Mouse (Mus musculus): Measurements from ENCODE around the gene Sost. TPM values are rescaled to one million over a fixed set of nuclear protein-coding genes. Genes with fewer than 3 reads are reported as not detected.

The Sost gene
- polyA plus RNA-seq, 1 experiment: not detected

GRCm38 (mm10) chr11:101918609-101919008 lies 48.2 kb downstream of the Sost start:
- WGBS: 69% methylated on average over 3 of the region's 3 CpGs
- TF ChIP-seq POLR2A (IDR thresholded peaks at IDR 0.05; ENCODE audit: borderline replicate concordance, control insufficient read depth, low read depth, low read length): no peak
- TF ChIP-seq CTCF (IDR thresholded peaks at IDR 0.05; ENCODE audit: control insufficient read depth, insufficient read depth, low read length): no peak
- no peak overlapping the region for H3K4me3 ChIP-seq (replicated peaks; ENCODE audit: control insufficient read depth, low read depth, low read length)
- no peak overlapping the region for H3K27ac ChIP-seq (ENCODE audit: control insufficient read depth, insufficient read depth, low read depth, low read length, poor library complexity)
- H3K4me1 ChIP-seq (ENCODE audit: control insufficient read depth, insufficient read depth, low read length): no peaks in the 10 kb centered on the region

GRCm38 (mm10) chr11:101916772-101917171 lies 50.0 kb downstream of the Sost start:
- H3K4me3 ChIP-seq (replicated peaks; ENCODE audit: control insufficient read depth, low read depth, low read length): no peak overlapping the region
- H3K27ac ChIP-seq (ENCODE audit: control insufficient read depth, insufficient read depth, low read depth, low read length, poor library complexity): no peak overlapping the region
- 64% methylated on average over 3 of the region's 3 CpGs for WGBS
- no peaks in the 10 kb centered on the region for H3K4me1 ChIP-seq (ENCODE audit: control insufficient read depth, insufficient read depth, low read length)
- no peak for TF ChIP-seq POLR2A (IDR thresholded peaks at IDR 0.05; ENCODE audit: borderline replicate concordance, control insufficient read depth, low read depth, low read length)

GRCm38 (mm10) chr11:101913591-101913990 lies 53.2 kb downstream of the Sost start:
- TF ChIP-seq POLR2A (IDR thresholded peaks at IDR 0.05; ENCODE audit: borderline replicate concordance, control insufficient read depth, low read depth, low read length) (no peak), CTCF (IDR thresholded peaks at IDR 0.05; ENCODE audit: control insufficient read depth, insufficient read depth, low read length) (no peak)
- Histone ChIP-seq H3K4me3 (replicated peaks; ENCODE audit: control insufficient read depth, low read depth, low read length) (no peak overlapping the region), H3K4me1 (ENCODE audit: control insufficient read depth, insufficient read depth, low read length) (no peaks in the 10 kb centered on the region), H3K27ac (ENCODE audit: control insufficient read depth, insufficient read depth, low read depth, low read length, poor library complexity) (no peak overlapping the region)
- WGBS: 62% methylated on average over 8 of the region's 8 CpGs

Other genes with a start within 250 kb of the Sost start
- gene Dhx8, start 234.1 kb downstream of the Sost start, polyA plus RNA-seq (2011; ENCODE audit: insufficient read depth, insufficient read length, low replicate concordance, missing spikeins): 12.8 and 16.5 TPM in 2 replicates
- 1.9 and 8.4 TPM in 2 replicates for gene Etv4, start 181.6 kb downstream of the Sost start, polyA plus RNA-seq (2011; ENCODE audit: insufficient read depth, insufficient read length, low replicate concordance, missing spikeins)
- gene Meox1, start 72.6 kb downstream of the Sost start, polyA plus RNA-seq (2011; ENCODE audit: insufficient read depth, insufficient read length, low replicate concordance, missing spikeins): not detected in 2 replicates
- not detected in 2 replicates for gene Cfap97d1, start 17.3 kb upstream of the Sost start, polyA plus RNA-seq (2011; ENCODE audit: insufficient read depth, insufficient read length, low replicate concordance, missing spikeins)
- 8.2 and 15.2 TPM in 2 replicates for gene Dusp3, start 20.0 kb upstream of the Sost start, polyA plus RNA-seq (2011; ENCODE audit: insufficient read depth, insufficient read length, low replicate concordance, missing spikeins)
- gene Mpp3, start 61.4 kb upstream of the Sost start, polyA plus RNA-seq (2011; ENCODE audit: insufficient read depth, insufficient read length, low replicate concordance, missing spikeins): not detected in 2 replicates
- 5.0 and 5.8 TPM in 2 replicates for gene Cd300lg, start 74.5 kb upstream of the Sost start, polyA plus RNA-seq (2011; ENCODE audit: insufficient read depth, insufficient read length, low replicate concordance, missing spikeins)
- gene Mpp2, start 121.5 kb upstream of the Sost start, polyA plus RNA-seq (2011; ENCODE audit: insufficient read depth, insufficient read length, low replicate concordance, missing spikeins): 11.9 and 18.2 TPM in 2 replicates
- not detected in 2 replicates for gene Ppy, start 134.3 kb upstream of the Sost start, polyA plus RNA-seq (2011; ENCODE audit: insufficient read depth, insufficient read length, low replicate concordance, missing spikeins)
- gene Pyy, start 140.8 kb upstream of the Sost start, polyA plus RNA-seq (2011; ENCODE audit: insufficient read depth, insufficient read length, low replicate concordance, missing spikeins): not detected in 2 replicates
- not detected in 2 replicates for gene Nags, start 178.5 kb upstream of the Sost start, polyA plus RNA-seq (2011; ENCODE audit: insufficient read depth, insufficient read length, low replicate concordance, missing spikeins)
- 6.8 and 10.3 TPM in 2 replicates for gene Tmem101, start 189.4 kb upstream of the Sost start, polyA plus RNA-seq (2011; ENCODE audit: insufficient read depth, insufficient read length, low replicate concordance, missing spikeins)
- gene Lsm12, start 218.3 kb upstream of the Sost start, polyA plus RNA-seq (2011; ENCODE audit: insufficient read depth, insufficient read length, low replicate concordance, missing spikeins): 40.1 and 43.4 TPM in 2 replicates
- gene G6pc3, start 222.6 kb upstream of the Sost start, polyA plus RNA-seq (2011; ENCODE audit: insufficient read depth, insufficient read length, low replicate concordance, missing spikeins): 13.9 and 26.5 TPM in 2 replicates